Mouse (Mus musculus): ENCODE measurements around the gene Nek2. TPM values are rescaled to one million over a fixed set of nuclear protein-coding genes. Genes with fewer than 3 reads are reported as not detected.

Gene Nek2
- polyA plus RNA-seq, 1 experiment from 2014 or later = 52.9 TPM

GRCm38 (mm10) chr1:191793888-191794532 is 27.2 kb upstream of the Nek2 start:
- Histone ChIP-seq H3K4me3 (ENCODE audit: low read length) (no peak overlapping the region), H3K27ac (ENCODE audit: low read length) (no peak overlapping the region), H3K4me2 (ENCODE audit: low read depth, low read length) (no peak overlapping the region), H3K36me3 (ENCODE audit: control insufficient read depth, insufficient read depth, low read length) (no peaks in the 10 kb centered on the region), H3K9me3 (ENCODE audit: control insufficient read depth, low read length) (peaks cover 6% of the 10 kb centered on the region; the same call in 1 of the 2 replicates), H3K9ac (ENCODE audit: low read length) (no peak overlapping the region), H3K4me1 (replicated peaks; ENCODE audit: control insufficient read depth, insufficient read depth, low read length) (no peaks in the 10 kb centered on the region; the same call in 1 of the 2 replicates), H3K27me3 (ENCODE audit: control insufficient read depth, insufficient read depth, low read depth, low read length) (no peaks in the 10 kb centered on the region)
- ATAC-seq (ENCODE audit: low read depth) = no peak
- 66% methylated on average over 7 of the region's 7 CpGs for WGBS

DNA sequence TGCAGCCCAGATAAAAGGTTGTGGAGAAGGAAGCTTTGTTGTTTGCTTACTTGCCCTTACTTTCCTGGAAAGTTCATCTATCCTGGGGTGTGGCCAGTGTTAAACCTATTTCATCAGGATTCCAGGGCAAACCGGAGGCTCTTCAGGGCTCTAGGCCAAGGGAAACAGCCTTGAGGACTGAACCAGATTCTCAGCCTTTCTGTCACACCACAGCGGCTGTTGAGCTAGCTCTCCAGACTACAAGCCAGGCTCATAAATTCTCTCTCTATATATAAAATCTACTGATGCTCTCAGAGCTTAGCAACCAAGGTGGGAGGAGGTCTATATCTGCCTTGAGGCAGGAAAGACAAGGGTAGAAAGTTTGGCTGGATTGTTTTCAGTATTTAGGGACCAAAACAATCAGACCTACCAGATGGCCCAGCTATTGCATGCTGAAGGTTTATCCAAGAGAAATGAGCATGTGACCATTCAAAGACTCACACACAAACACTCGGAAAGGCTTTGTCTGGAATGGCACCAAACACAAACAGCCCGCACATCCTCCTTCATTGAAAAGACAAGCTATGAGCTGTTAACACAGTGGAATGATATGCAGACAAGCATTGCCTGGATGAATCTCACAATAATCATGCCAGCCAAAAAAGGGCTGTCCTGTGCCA is 24.9 kb upstream of the Nek2 start:
- Histone ChIP-seq H3K9me3 (ENCODE audit: control insufficient read depth, low read length) (0 out of 2 replicates have a peak, but pooled peaks cover 3% of the 10 kb centered on the region), H3K27me3 (ENCODE audit: control insufficient read depth, insufficient read depth, low read depth, low read length) (no peaks in the 10 kb centered on the region), H3K4me1 (replicated peaks; ENCODE audit: control insufficient read depth, insufficient read depth, low read length) (no peaks in the 10 kb centered on the region; the same call in 1 of the 2 replicates), H3K9ac (ENCODE audit: low read length) (no peak overlapping the region), H3K4me3 (ENCODE audit: low read length) (no peak overlapping the region), H3K4me2 (ENCODE audit: low read depth, low read length) (no peak overlapping the region), H3K27ac (ENCODE audit: low read length) (no peak overlapping the region), H3K36me3 (ENCODE audit: control insufficient read depth, insufficient read depth, low read length) (no peaks in the 10 kb centered on the region)
- ATAC-seq (ENCODE audit: low read depth) = no peak
- 76% methylated on average over 4 of the region's 4 CpGs for WGBS

GRCm38 (mm10) chr1:191802093-191802819 is 19.0 kb upstream of the Nek2 start:
- ATAC-seq (ENCODE audit: low read depth) = peak; percentile 74
- Histone ChIP-seq H3K4me3 (ENCODE audit: low read length) (no peak overlapping the region), H3K9me3 (ENCODE audit: control insufficient read depth, low read length) (peaks cover 6% of the 10 kb centered on the region; the same call in 1 of the 2 replicates), H3K27me3 (ENCODE audit: control insufficient read depth, insufficient read depth, low read depth, low read length) (no peaks in the 10 kb centered on the region), H3K36me3 (ENCODE audit: control insufficient read depth, insufficient read depth, low read length) (no peaks in the 10 kb centered on the region), H3K27ac (ENCODE audit: low read length) (no peak overlapping the region), H3K9ac (ENCODE audit: low read length) (no peak overlapping the region), H3K4me2 (ENCODE audit: low read depth, low read length) (no peak overlapping the region), H3K4me1 (replicated peaks; ENCODE audit: control insufficient read depth, insufficient read depth, low read length) (no peaks in the 10 kb centered on the region)
- WGBS = 47% methylated on average over 9 of the region's 9 CpGs

DNA sequence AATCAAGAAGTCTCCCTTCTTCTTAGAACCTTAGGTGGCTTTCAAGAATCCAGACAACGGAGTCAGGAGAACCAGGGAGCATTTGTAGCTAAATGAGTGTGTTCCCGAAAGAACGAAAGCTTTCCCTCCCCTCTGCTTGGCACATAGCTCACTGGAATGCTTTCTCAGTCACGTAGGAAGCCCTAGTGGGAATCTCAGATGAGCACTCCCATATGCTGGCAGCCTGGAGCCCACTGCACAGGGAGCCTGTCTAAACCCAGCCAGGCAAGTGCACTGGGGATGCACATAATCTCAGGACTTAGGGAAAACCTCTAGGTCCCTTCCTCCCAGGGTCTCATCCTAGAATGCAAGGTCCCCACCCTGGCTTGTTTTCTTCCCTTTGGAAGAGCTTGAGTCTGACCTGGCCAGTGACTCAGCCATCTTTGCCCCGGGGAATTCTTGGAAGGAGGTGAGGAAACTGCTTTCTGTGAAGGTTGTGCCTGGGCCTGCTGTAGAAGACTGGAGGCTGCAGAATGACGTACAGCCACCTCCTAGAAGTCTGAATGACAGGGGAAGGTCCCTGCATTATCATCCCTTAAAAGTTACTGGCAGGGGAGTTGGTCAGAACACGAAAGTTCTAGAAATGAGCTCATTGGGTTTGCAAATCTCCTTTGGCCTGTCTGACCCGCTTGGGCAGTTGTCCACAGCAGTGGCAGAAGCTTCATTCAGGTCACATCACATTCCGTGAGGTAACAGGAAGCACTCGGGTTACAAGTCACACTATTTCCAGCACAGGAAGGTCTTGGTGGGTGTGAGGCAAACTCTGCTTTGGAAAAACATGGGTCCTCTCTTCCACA is 18.2 kb upstream of the Nek2 start:
- Histone ChIP-seq H3K4me3 (ENCODE audit: low read length) (no peak overlapping the region), H3K9me3 (ENCODE audit: control insufficient read depth, low read length) (peaks cover 6% of the 10 kb centered on the region; the same call in 1 of the 2 replicates), H3K27me3 (ENCODE audit: control insufficient read depth, insufficient read depth, low read depth, low read length) (no peaks in the 10 kb centered on the region), H3K27ac (ENCODE audit: low read length) (no peak overlapping the region), H3K4me2 (ENCODE audit: low read depth, low read length) (peak overlapping the region; percentile 8; the same call in 1 of the 2 replicates), H3K36me3 (ENCODE audit: control insufficient read depth, insufficient read depth, low read length) (no peaks in the 10 kb centered on the region), H3K9ac (ENCODE audit: low read length) (no peak overlapping the region), H3K4me1 (replicated peaks; ENCODE audit: control insufficient read depth, insufficient read depth, low read length) (no peaks in the 10 kb centered on the region)
- ATAC-seq (ENCODE audit: low read depth) = peak; percentile 75
- WGBS = 49% methylated on average over 10 of the region's 10 CpGs

DNA sequence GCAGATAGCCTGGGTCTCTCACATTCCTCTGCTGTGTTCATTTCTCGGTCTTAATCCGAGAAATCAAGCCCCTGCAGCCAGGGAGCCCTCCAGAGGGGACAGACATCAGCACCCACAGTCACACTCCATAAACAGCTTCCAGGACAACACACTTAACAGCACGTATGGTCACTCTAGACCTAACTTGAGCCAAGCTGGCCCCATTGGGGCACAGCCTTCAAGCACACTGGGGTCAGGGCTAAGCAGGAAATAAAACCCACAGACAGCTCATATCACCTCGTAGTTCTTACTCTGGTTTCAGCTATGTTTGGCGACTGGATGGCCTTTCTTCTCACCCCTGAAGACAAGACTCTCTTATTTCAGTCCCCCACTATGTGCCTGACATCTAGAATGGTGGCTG is 16.5 kb upstream of the Nek2 start:
- no peak overlapping the region for H3K4me2 ChIP-seq (ENCODE audit: low read depth, low read length)
- H3K27me3 ChIP-seq (ENCODE audit: control insufficient read depth, insufficient read depth, low read depth, low read length) = no peaks in the 10 kb centered on the region
- H3K9me3 ChIP-seq (ENCODE audit: control insufficient read depth, low read length) = peaks cover 3% of the 10 kb centered on the region; the same call in 1 of the 2 replicates
- 26% methylated on average over 5 of the region's 5 CpGs for WGBS
- H3K36me3 ChIP-seq (ENCODE audit: control insufficient read depth, insufficient read depth, low read length) = no peaks in the 10 kb centered on the region
- H3K9ac ChIP-seq (ENCODE audit: low read length) = no peak overlapping the region
- H3K27ac ChIP-seq (ENCODE audit: low read length) = no peak overlapping the region
- ATAC-seq (ENCODE audit: low read depth) = no peak
- H3K4me1 ChIP-seq (replicated peaks; ENCODE audit: control insufficient read depth, insufficient read depth, low read length) = no peaks in the 10 kb centered on the region; the same call in 1 of the 2 replicates
- H3K4me3 ChIP-seq (ENCODE audit: low read length) = no peak overlapping the region

DNA sequence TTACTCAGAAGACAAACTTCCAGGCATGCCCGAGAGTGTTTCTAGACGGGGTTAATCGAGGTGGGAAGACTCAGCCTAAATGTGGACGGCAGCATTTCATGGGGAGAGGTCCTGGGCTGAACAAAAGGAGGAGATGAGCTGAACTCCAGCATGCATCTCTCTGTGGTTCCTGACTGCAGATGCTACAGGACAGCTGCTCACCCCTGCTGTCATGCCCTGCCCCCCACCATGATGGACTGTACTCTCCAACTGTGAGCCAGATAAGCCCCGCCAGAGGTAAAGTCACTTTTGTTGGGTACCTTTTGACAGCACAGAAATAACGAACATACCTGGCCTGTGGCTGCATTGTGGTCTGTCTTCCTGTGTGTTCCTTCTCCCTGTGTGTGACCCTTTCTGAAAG is 15.5 kb upstream of the Nek2 start:
- no peak overlapping the region for H3K4me2 ChIP-seq (ENCODE audit: low read depth, low read length)
- no peak overlapping the region for H3K9ac ChIP-seq (ENCODE audit: low read length)
- H3K4me1 ChIP-seq (replicated peaks; ENCODE audit: control insufficient read depth, insufficient read depth, low read length) = no peaks in the 10 kb centered on the region; the same call in 1 of the 2 replicates
- ATAC-seq (ENCODE audit: low read depth) = no peak
- H3K36me3 ChIP-seq (ENCODE audit: control insufficient read depth, insufficient read depth, low read length) = no peaks in the 10 kb centered on the region
- no peak overlapping the region for H3K27ac ChIP-seq (ENCODE audit: low read length)
- no peak overlapping the region for H3K4me3 ChIP-seq (ENCODE audit: low read length)
- WGBS = 52% methylated on average over 6 of the region's 6 CpGs
- peaks cover 3% of the 10 kb centered on the region; the same call in 1 of the 2 replicates for H3K9me3 ChIP-seq (ENCODE audit: control insufficient read depth, low read length)
- H3K27me3 ChIP-seq (ENCODE audit: control insufficient read depth, insufficient read depth, low read depth, low read length) = no peaks in the 10 kb centered on the region

- Histone ChIP-seq H3K9me3 (ENCODE audit: control insufficient read depth, low read length) (peaks cover 3% of the 10 kb centered on the region; the same call in 1 of the 2 replicates), H3K36me3 (ENCODE audit: control insufficient read depth, insufficient read depth, low read length) (no peaks in the 10 kb centered on the region), H3K27me3 (ENCODE audit: control insufficient read depth, insufficient read depth, low read depth, low read length) (no peaks in the 10 kb centered on the region), H3K4me2 (ENCODE audit: low read depth, low read length) (no peak overlapping the region), H3K9ac (ENCODE audit: low read length) (no peak overlapping the region), H3K4me3 (ENCODE audit: low read length) (no peak overlapping the region), H3K4me1 (replicated peaks; ENCODE audit: control insufficient read depth, insufficient read depth, low read length) (no peaks in the 10 kb centered on the region; the same call in 1 of the 2 replicates), H3K27ac (ENCODE audit: low read length) (no peak overlapping the region)
- no peak for ATAC-seq (ENCODE audit: low read depth)
- 91% methylated on average over 4 of the region's 4 CpGs for WGBS
Measured at GRCm38 (mm10) chr1:191806740-191807139, 14.5 kb upstream of the Nek2 start.

DNA sequence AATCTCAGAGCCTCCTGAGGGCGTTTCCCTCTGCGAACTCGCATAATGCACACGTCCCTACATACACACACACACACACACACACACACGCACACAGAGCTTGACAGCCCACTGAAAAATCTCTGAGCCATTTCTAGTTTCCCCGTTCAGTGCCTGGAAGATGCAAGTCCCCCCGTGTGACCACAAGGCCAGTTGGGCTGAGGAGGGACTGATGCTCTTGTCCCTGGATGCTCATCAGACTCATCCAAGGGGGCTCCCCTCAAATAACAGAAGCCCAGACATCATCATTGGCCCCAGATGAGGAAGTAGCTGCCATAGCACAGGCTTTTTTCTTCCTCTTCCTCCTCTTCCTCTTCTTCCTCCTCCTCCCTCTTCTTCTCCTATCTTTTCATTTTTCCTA is 13.3 kb upstream of the Nek2 start:
- 82% methylated on average over 7 of the region's 7 CpGs for WGBS

More for the DNA sequence above, 13.3 kb upstream of the Nek2 start:
- H3K4me1 ChIP-seq (replicated peaks; ENCODE audit: control insufficient read depth, insufficient read depth, low read length) = no peaks in the 10 kb centered on the region; the same call in 1 of the 2 replicates
- H3K9me3 ChIP-seq (ENCODE audit: control insufficient read depth, low read length) = peaks cover 3% of the 10 kb centered on the region; the same call in 1 of the 2 replicates
- ATAC-seq (ENCODE audit: low read depth) = no peak
- no peak overlapping the region for H3K4me3 ChIP-seq (ENCODE audit: low read length)
- no peaks in the 10 kb centered on the region for H3K36me3 ChIP-seq (ENCODE audit: control insufficient read depth, insufficient read depth, low read length)
- no peaks in the 10 kb centered on the region for H3K27me3 ChIP-seq (ENCODE audit: control insufficient read depth, insufficient read depth, low read depth, low read length)
- H3K9ac ChIP-seq (ENCODE audit: low read length) = no peak overlapping the region
- no peak overlapping the region for H3K27ac ChIP-seq (ENCODE audit: low read length)
- no peak overlapping the region for H3K4me2 ChIP-seq (ENCODE audit: low read depth, low read length)
